Mouse (Mus musculus): Measurements from ENCODE around the gene Man2a2. TPM values are rescaled to one million over a fixed set of nuclear protein-coding genes. Genes with fewer than 3 reads are reported as not detected.

Man2a2 gene
- polyA plus RNA-seq, 1 experiment = 96.3 TPM

DNA sequence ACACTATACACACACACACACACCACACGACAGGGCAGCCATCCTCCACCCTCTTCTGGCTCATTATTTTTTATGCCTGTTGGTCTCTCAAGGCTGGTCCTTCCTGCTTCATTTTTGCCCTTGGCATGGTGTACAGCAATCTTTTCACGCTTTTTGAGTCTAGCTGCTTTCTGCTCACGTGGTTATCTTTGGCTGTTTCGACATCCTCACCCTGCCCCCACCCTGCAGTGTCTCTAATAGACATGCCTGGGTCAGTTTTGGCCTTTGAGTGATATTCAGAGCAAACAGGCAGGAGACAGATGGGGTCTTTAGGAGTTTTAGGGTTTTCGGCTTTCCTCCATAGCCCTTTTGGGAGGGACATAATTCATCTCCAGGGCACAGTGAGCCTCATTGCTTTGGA, 24.3 kb downstream of the Man2a2 start:
- peaks cover 3% of the 10 kb centered on the region; the same call in 1 of the 2 replicates for H3K4me1 ChIP-seq (ENCODE audit: control insufficient read depth, insufficient read depth, low read length)
- no peak for DNase-seq
- no peak overlapping the region for H3K4me3 ChIP-seq (replicated peaks; ENCODE audit: extremely low read depth, low read depth, low read length)
- TF ChIP-seq CTCF (IDR thresholded peaks at IDR 0.05; ENCODE audit: insufficient read depth, low read length) = no peak
- no peak for TF ChIP-seq POLR2A (IDR thresholded peaks at IDR 0.05; ENCODE audit: borderline replicate concordance, extremely low read depth, low read depth, low read length)
- 65% methylated on average over 5 of the region's 5 CpGs for WGBS

- H3K4me1 ChIP-seq (ENCODE audit: control insufficient read depth, insufficient read depth, low read length) = peaks cover 3% of the 10 kb centered on the region; the same call in 1 of the 2 replicates
- 84% methylated on average over 9 of the region's 9 CpGs for WGBS
Observed at GRCm38 (mm10) chr7:80346173-80346572, 25.0 kb downstream of the Man2a2 start.

DNA sequence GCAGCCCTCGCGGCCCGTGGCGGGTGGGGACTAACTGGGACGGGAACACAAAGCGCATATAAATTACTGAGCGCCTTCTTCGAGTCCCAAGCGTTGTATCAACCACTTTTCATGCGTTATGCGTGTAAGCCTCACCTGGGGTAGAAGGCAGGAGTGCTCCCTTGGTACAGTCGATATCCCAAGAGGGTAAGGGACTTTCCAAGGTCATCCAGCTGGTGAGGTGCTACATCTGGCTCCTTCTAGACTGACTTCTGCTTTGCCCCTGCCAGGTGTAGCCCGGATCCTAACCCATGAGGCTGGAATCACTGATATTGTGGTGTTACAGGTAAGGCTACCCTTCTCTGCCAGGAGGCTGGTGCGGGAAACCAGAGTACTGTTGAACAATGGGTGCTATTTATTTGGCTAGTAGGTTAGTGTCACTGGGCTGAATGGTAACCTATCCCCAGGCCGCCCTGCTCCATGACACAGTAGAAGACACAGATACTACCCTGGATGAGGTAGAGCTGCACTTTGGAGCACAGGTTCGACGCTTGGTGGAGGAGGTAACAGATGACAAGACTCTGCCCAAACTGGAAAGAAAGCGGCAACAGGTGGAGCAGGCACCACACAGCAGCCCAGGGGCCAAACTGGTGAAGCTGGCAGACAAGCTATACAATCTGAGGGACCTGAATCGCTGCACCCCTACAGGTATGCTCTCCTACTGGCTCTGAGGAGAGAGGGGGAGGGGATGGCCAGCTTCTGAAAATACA, 27.7 kb downstream of the Man2a2 start:
- H3K4me3 ChIP-seq (replicated peaks; ENCODE audit: extremely low read depth, low read depth, low read length) = peak overlapping the region; percentile 96
- no peak for DNase-seq
- H3K4me1 ChIP-seq (ENCODE audit: control insufficient read depth, insufficient read depth, low read length) = peaks cover 7% of the 10 kb centered on the region; the same call in 1 of the 2 replicates
- WGBS = 24% methylated on average over 19 of the region's 19 CpGs
- TF ChIP-seq CTCF (IDR thresholded peaks at IDR 0.05; ENCODE audit: insufficient read depth, low read length) (no peak), POLR2A (IDR thresholded peaks at IDR 0.05; ENCODE audit: borderline replicate concordance, extremely low read depth, low read depth, low read length) (no peak)

More at GRCm38 (mm10) chr7:80346173-80346572, 25.0 kb downstream of the Man2a2 start:
- no peak for TF ChIP-seq CTCF (IDR thresholded peaks at IDR 0.05; ENCODE audit: insufficient read depth, low read length)
- TF ChIP-seq POLR2A (IDR thresholded peaks at IDR 0.05; ENCODE audit: borderline replicate concordance, extremely low read depth, low read depth, low read length) = no peak
- no peak for DNase-seq
- no peak overlapping the region for H3K4me3 ChIP-seq (replicated peaks; ENCODE audit: extremely low read depth, low read depth, low read length)

- peak; percentile 94 for DNase-seq
- Histone ChIP-seq H3K4me1 (ENCODE audit: control insufficient read depth, insufficient read depth, low read length) (peaks cover 7% of the 10 kb centered on the region; the same call in 1 of the 2 replicates), H3K4me3 (replicated peaks; ENCODE audit: extremely low read depth, low read depth, low read length) (peak within 1 kb of the TSS; percentile 96)
- 1% methylated on average over 25 of the region's 25 CpGs for WGBS
- TF ChIP-seq POLR2A (IDR thresholded peaks at IDR 0.05; ENCODE audit: borderline replicate concordance, extremely low read depth, low read depth, low read length) (peak; percentile 92; the same call in 1 of the 2 replicates), CTCF (IDR thresholded peaks at IDR 0.05; ENCODE audit: insufficient read depth, low read length) (peak; percentile 81)
Observed at GRCm38 (mm10) chr7:80342858-80343257, 28.3 kb downstream of the Man2a2 start, which contains the start of gene Hddc3. Gene Hddc3, plus strand, starts transcription at chr7:80343104.

- 65% methylated on average over 7 of the region's 7 CpGs for WGBS
- no peak overlapping the region for H3K4me3 ChIP-seq (replicated peaks; ENCODE audit: extremely low read depth, low read depth, low read length)
- no peak for TF ChIP-seq POLR2A (IDR thresholded peaks at IDR 0.05; ENCODE audit: borderline replicate concordance, extremely low read depth, low read depth, low read length)
- TF ChIP-seq CTCF (IDR thresholded peaks at IDR 0.05; ENCODE audit: insufficient read depth, low read length) = no peak
- no peak for DNase-seq
- H3K4me1 ChIP-seq (ENCODE audit: control insufficient read depth, insufficient read depth, low read length) = peaks cover 7% of the 10 kb centered on the region; the same call in 1 of the 2 replicates
Observed at GRCm38 (mm10) chr7:80341793-80342192, 29.4 kb downstream of the Man2a2 start.

DNA sequence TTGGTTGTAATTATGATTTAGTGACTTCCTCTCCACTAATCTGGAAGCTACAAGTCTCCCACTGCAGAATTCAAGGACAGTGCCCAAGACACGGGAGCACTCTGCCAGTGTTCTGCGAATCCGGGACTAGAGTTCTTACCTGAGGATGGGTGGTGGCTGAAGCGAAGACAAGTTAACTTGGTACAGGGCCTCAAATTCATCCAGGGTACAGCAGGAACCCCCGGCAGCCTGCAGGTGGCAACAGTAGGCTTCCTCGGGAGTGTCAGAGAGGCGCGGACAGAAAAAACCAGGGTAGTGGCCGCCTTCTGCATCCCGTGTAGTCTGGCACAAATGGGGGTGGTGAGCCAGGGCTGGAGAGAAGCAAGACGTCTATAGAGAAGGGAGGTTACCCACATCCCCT, 30.4 kb downstream of the Man2a2 start, which contains the start of gene Unc45a:
Unc45a (minus strand) TSS at position 213 of the 400 bp plus-strand sequence.
- Histone ChIP-seq H3K4me1 (ENCODE audit: control insufficient read depth, insufficient read depth, low read length) (peaks cover 7% of the 10 kb centered on the region; the same call in 1 of the 2 replicates), H3K4me3 (replicated peaks; ENCODE audit: extremely low read depth, low read depth, low read length) (peak within 1 kb of the TSS; percentile 81)
- WGBS = 2% methylated on average over 11 of the region's 11 CpGs
- DNase-seq = peak; percentile 60
- TF ChIP-seq POLR2A (IDR thresholded peaks at IDR 0.05; ENCODE audit: borderline replicate concordance, extremely low read depth, low read depth, low read length) = 0 out of 2 replicates have a peak, but pooled peaks have one; percentile 23
- TF ChIP-seq CTCF (IDR thresholded peaks at IDR 0.05; ENCODE audit: insufficient read depth, low read length) = peak; percentile 52

GRCm38 (mm10) chr7:80339793-80340628, 31.2 kb downstream of the Man2a2 start:
- DNase-seq = peak; percentile 97
- under 1% methylated on average over 45 of the region's 45 CpGs for WGBS
- peak overlapping the region; percentile 81 for H3K4me3 ChIP-seq (replicated peaks; ENCODE audit: extremely low read depth, low read depth, low read length)
- peaks cover 7% of the 10 kb centered on the region; the same call in 1 of the 2 replicates for H3K4me1 ChIP-seq (ENCODE audit: control insufficient read depth, insufficient read depth, low read length)
- peak; percentile 85; the same call in 1 of the 2 replicates for TF ChIP-seq POLR2A (IDR thresholded peaks at IDR 0.05; ENCODE audit: borderline replicate concordance, extremely low read depth, low read depth, low read length)
- TF ChIP-seq CTCF (IDR thresholded peaks at IDR 0.05; ENCODE audit: insufficient read depth, low read length) = peak; percentile 52

- WGBS = 6% methylated on average over 17 of the region's 17 CpGs
- peak; percentile 42 for DNase-seq
- Histone ChIP-seq H3K4me3 (replicated peaks; ENCODE audit: extremely low read depth, low read depth, low read length) (peak overlapping the region; percentile 53), H3K4me1 (ENCODE audit: control insufficient read depth, insufficient read depth, low read length) (peaks cover 7% of the 10 kb centered on the region; the same call in 1 of the 2 replicates)
- TF ChIP-seq POLR2A (IDR thresholded peaks at IDR 0.05; ENCODE audit: borderline replicate concordance, extremely low read depth, low read depth, low read length) (no peak), CTCF (IDR thresholded peaks at IDR 0.05; ENCODE audit: insufficient read depth, low read length) (no peak)
Observed at GRCm38 (mm10) chr7:80339371-80339770, 31.8 kb downstream of the Man2a2 start.

DNA sequence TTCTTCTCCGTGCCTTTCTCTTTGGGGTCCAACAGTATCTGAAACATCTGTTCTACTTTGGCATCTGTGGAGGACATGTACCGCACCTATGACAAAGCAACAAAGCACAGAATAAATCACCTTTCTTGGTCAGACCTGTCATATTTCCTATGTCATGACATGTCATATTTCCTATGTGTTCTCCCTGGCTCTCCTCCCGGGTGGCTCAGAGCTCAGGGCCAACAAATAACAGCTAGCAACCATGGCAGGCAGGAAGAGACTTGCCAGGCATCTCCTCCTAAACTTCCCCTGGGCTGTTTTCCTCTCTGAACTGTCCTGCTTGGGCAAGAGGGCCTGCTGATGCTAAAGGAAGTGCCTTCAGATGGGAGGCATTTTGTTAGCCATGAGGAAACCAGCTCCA, 34.2 kb downstream of the Man2a2 start:
- TF ChIP-seq POLR2A (IDR thresholded peaks at IDR 0.05; ENCODE audit: borderline replicate concordance, extremely low read depth, low read depth, low read length) (no peak), CTCF (IDR thresholded peaks at IDR 0.05; ENCODE audit: insufficient read depth, low read length) (no peak)
- H3K4me1 ChIP-seq (ENCODE audit: control insufficient read depth, insufficient read depth, low read length) = peaks cover 4% of the 10 kb centered on the region; the same call in 1 of the 2 replicates
- whole genome bisulfite sequencing = 80% methylated on average over 3 of the region's 3 CpGs
- H3K4me3 ChIP-seq (replicated peaks; ENCODE audit: extremely low read depth, low read depth, low read length) = no peak overlapping the region
- DNase-seq = no peak
